Mouse (Mus musculus) hindbrain, embryonic 16.5 days (tissue): ENCODE data around the gene Acot6. TPM values are rescaled to one million over a fixed set of nuclear protein-coding genes. Genes with fewer than 3 reads are reported as not detected.

ENCODE experiments used
- ATAC-seq: fragments of 200-750 bp; cut with Nextera tagmentation; 2 replicates; pipeline ENCODE4 v1.8.0; 2017; ENCODE audit warnings: moderate TSS enrichment, moderate library complexity
- H3K27ac ChIP-seq: fragments of 300-500 bp; sonication (generic); 2 replicates; pipeline ENCODE4 v1.5.1; 2014; ENCODE audit warnings: low read depth, mild to moderate bottlenecking, control low read depth, low read length, moderate library complexity
- H3K27me3 ChIP-seq: fragments of 300-500 bp; sonication (generic); replicated peaks from 2 replicates; pipeline ENCODE4 v1.6.1; 2014; ENCODE audit warnings: low read length; ENCODE audit not compliant: control insufficient read depth, insufficient read depth
- H3K36me3 ChIP-seq: fragments of 300-500 bp; sonication (generic); 2 replicates; pipeline ENCODE4 v1.6.1; 2014; ENCODE audit warnings: mild to moderate bottlenecking, low read length, moderate library complexity, mixed read lengths; ENCODE audit not compliant: control insufficient read depth, insufficient read depth
- H3K4me1 ChIP-seq: fragments of 300-500 bp; sonication (generic); 2 replicates; pipeline ENCODE4 v1.6.1; 2014; ENCODE audit warnings: low read depth, low read length; ENCODE audit not compliant: control insufficient read depth, insufficient read depth
- H3K4me2 ChIP-seq: fragments of 300-500 bp; sonication (generic); 2 replicates; pipeline ENCODE4 v1.6.1; 2014; ENCODE audit warnings: mild to moderate bottlenecking, low read length, control low read depth, moderate library complexity
- H3K4me3 ChIP-seq: fragments of 300-500 bp; sonication (generic); 2 replicates; pipeline ENCODE4 v1.5.1; 2014; ENCODE audit warnings: mild to moderate bottlenecking, low read length, control low read depth, moderate library complexity
- H3K9ac ChIP-seq: fragments of 300-500 bp; sonication (generic); 2 replicates; pipeline ENCODE4 v1.6.1; 2014; ENCODE audit warnings: low read depth, mild to moderate bottlenecking, control low read depth, low read length, moderate library complexity
- H3K9me3 ChIP-seq: fragments of 300-500 bp; sonication (generic); 2 replicates; pipeline ENCODE4 v1.6.1; 2014; ENCODE audit warnings: mild to moderate bottlenecking, low read length, moderate library complexity; ENCODE audit not compliant: control insufficient read depth
- WGBS: fragments of 180-500 bp; shearing (Covaris S2); extraction: QIAGEN DNeasy Blood & Tissue Kit; methylation state at CpG from one replicate; pipeline ENCODE4 v1.1.7; 2014; 5-methylcytosine and 5-hydroxymethylcytosine counted together
- polyA plus RNA-seq: library from polyadenylated mRNA; unstranded; fragments of >200 nt; fragmentation: Nextera tagmentation; extraction: Ambion mirVana; gene quantifications from 2 replicates; pipeline ENCODE4 v1.2.1, GENCODE M21; 2015

The Acot6 gene
- polyA plus RNA-seq, 1 experiment from 2014 or later: 1.5 TPM

DNA sequence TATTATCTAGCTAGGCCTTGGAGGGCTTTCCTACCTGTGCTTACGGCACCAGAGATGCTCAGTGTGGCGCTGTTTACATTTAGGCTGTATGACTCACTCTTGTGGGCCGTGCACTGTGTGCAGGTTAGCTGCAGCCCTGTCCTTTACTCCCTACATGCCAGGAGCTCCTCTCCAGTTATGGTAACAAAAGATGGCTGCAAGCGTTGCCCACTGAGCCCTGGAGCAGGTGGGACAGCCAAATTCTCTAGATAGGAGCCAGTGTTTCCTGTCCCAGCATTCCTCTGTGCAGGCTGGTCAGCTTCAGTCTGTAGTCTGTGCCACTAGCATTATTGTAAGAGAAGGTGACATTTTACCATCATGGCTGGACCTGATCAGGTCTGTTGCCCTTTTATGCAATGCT lies 40.8 kb downstream of the Acot6 start:
- H3K9me3 ChIP-seq: no peaks in the 10 kb centered on the region
- 91% methylated on average over 4 of the region's 4 CpGs for WGBS
- H3K4me2 ChIP-seq: no peak overlapping the region
- H3K4me3 ChIP-seq: no peak overlapping the region
- no peaks in the 10 kb centered on the region for H3K27me3 ChIP-seq
- no peak overlapping the region for H3K27ac ChIP-seq
- H3K36me3 ChIP-seq: peaks cover 9% of the 10 kb centered on the region
- H3K4me1 ChIP-seq: no peaks in the 10 kb centered on the region
- no peak for ATAC-seq
- H3K9ac ChIP-seq: no peak overlapping the region

DNA sequence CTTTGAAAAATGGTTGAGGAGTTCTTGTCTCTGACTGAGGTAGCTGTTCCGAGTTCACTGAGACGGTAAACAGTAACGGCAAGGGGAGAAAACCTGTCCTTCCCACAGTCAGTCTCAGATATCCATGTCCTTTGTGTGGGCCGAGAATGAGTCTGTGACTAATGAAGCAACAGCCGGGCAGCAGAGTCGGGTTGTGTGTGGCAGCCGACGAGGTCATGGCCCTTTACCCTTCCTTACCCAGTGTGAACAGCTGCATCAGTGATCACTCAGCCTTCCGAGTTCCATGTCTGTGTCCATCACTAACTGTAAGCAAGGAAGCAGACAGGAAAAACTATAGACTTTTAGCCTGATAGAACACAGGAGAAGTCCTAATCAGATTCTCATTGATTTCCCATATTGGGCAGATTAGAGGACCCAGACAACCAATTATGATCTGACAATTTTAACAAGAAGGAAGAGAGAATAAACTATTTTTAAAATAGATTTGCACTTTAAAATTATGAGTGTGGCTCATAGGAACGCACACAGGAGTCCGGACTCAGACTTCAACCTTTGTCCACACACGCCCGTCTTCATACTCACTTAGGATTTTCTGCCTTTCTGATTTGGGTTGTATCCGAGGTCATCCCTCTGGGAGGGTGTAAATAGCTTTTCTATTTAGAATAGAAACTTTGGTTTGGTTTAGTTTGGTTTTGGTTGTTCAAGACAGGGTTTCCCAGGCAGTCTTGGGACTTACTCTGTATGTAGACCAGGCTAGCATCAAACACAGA lies 42.0 kb downstream of the Acot6 start:
- ATAC-seq: no peak
- no peak overlapping the region for H3K9ac ChIP-seq
- WGBS: 41% methylated on average over 14 of the region's 14 CpGs
- no peaks in the 10 kb centered on the region for H3K4me1 ChIP-seq
- no peaks in the 10 kb centered on the region for H3K27me3 ChIP-seq
- no peak overlapping the region for H3K4me3 ChIP-seq
- H3K27ac ChIP-seq: no peak overlapping the region
- no peaks in the 10 kb centered on the region for H3K9me3 ChIP-seq
- H3K4me2 ChIP-seq: no peak overlapping the region
- H3K36me3 ChIP-seq: peaks cover 3% of the 10 kb centered on the region

DNA sequence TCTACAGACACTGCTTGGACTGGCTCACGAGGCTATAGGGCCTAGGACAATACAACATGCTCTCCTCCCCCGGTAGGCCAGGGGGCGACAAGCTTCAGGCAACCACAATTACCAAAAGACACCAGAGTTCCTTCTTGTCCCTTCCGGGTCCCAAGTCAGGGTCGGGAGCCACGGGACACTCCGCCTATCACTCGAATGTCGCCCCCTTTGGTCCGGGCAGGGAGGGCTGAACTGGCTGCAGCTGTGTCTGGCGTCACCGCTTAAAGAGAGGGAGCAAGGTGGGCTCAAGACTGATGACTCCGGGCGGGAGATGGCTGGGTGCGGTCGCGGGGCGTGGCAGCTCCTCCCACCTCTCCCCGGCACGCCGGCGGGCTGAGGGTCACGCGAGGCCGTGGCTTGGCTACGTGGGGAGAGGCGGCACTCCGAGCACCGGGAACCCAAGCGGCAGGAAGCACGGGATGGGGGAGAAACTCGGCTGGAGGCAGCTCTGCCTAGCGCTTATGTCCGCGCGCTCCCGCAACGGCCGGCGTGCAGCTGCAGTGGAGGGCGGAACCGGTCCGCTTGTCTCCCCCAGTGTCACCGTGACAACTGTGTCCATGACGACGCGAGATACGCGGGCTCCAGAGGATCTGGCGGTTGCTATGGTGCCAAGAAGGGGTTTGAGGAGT lies 47.6 kb downstream of the Acot6 start, which contains the start of gene Pnma1:
Gene Pnma1, minus strand, starts transcription at position 536 of the 668 bp plus-strand sequence.
- H3K36me3 ChIP-seq: no peaks in the 10 kb centered on the region
- under 1% methylated on average over 50 of the region's 50 CpGs for WGBS
- H3K9ac ChIP-seq: peak within 1 kb of the TSS; percentile 79
- H3K4me3 ChIP-seq: peak within 1 kb of the TSS; percentile 66
- H3K9me3 ChIP-seq: no peaks in the 10 kb centered on the region
- peak within 1 kb of the TSS; percentile 73 for H3K27ac ChIP-seq
- no peaks in the 10 kb centered on the region for H3K27me3 ChIP-seq
- peak; percentile 94 for ATAC-seq
- H3K4me1 ChIP-seq: peaks cover 4% of the 10 kb centered on the region
- H3K4me2 ChIP-seq: peak within 1 kb of the TSS; percentile 86

DNA sequence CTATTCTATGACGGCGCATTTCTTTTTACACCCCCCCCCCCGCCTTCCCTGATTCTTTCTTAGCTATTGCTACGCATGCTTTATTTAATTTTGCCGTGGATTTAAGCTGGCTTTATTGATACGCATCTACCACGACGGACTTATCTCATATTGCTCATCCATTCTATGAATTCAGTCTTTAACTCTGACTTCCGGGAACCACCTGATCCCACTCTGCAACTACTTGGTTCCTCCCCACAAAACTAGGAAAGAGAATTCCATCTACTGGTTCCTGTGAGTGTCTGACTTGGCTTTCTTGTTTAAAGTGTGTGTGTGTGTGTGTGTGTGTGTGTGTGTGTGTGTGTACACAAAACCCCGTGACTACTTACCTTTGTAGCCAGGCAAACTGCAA lies 48.2 kb downstream of the Acot6 start:
- peak; percentile 53 for ATAC-seq
- Histone ChIP-seq H3K27me3 (no peaks in the 10 kb centered on the region), H3K36me3 (no peaks in the 10 kb centered on the region), H3K4me1 (peaks cover 4% of the 10 kb centered on the region), H3K27ac (peak overlapping the region; percentile 73), H3K4me2 (peak overlapping the region; percentile 86), H3K9ac (peak overlapping the region; percentile 79), H3K4me3 (peak overlapping the region; percentile 66), H3K9me3 (no peaks in the 10 kb centered on the region)
- 4% methylated on average over 10 of the region's 10 CpGs for WGBS

DNA sequence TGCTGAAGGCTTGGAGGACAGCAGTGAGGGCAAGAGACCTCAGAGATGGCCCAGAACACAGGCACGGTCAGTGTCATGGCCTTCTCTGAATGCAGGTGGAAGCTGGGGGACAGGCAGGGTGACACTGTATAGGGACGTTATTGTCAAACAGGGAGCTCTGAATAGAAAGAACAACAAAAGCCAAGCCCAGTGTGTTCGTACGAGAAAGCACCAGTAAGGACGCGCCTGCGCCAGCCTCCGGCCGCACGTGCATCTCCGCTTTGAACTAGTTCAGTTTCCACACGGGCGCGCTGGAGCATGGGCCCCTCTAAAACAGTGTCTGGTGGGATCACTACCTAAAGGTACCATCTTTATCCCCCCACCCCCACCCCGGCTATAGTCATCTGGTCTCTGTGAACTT lies 49.5 kb downstream of the Acot6 start:
- Histone ChIP-seq H3K36me3 (0 out of 2 replicates have a peak, but pooled peaks cover 2% of the 10 kb centered on the region), H3K9ac (peak overlapping the region; percentile 23; the same call in 1 of the 2 replicates), H3K4me3 (no peak overlapping the region), H3K9me3 (no peaks in the 10 kb centered on the region), H3K4me1 (peaks cover 4% of the 10 kb centered on the region), H3K27me3 (no peaks in the 10 kb centered on the region), H3K4me2 (peak overlapping the region; percentile 13; the same call in 1 of the 2 replicates), H3K27ac (no peak overlapping the region)
- whole genome bisulfite sequencing: 36% methylated on average over 15 of the region's 15 CpGs
- ATAC-seq: no peak

DNA sequence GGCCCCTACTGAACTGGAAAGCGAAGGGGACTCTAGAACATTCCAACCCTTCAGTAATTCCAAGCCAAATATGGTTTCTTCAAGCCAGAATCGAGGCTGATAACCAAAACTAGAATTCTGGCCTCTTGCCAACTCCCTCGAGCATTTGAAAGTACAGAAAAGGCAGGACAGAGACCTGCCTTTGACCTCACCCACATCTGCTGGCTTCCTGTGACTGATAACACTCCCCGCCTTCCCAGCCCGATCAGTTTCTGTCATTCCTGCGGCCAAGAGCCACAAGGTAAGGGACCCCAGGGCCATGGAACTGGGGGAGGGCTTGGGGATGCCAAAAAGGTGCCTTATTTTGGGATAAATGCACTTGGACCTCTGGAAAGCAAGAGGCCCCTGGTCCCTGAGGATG lies 50.5 kb downstream of the Acot6 start:
- no peak overlapping the region for H3K9ac ChIP-seq
- no peaks in the 10 kb centered on the region for H3K9me3 ChIP-seq
- 70% methylated on average over 6 of the region's 6 CpGs for WGBS
- H3K27me3 ChIP-seq: no peaks in the 10 kb centered on the region
- H3K36me3 ChIP-seq: peaks cover 3% of the 10 kb centered on the region; the same call in 1 of the 2 replicates
- H3K4me2 ChIP-seq: no peak overlapping the region
- ATAC-seq: no peak
- no peak overlapping the region for H3K27ac ChIP-seq
- peaks cover 4% of the 10 kb centered on the region for H3K4me1 ChIP-seq
- H3K4me3 ChIP-seq: no peak overlapping the region

DNA sequence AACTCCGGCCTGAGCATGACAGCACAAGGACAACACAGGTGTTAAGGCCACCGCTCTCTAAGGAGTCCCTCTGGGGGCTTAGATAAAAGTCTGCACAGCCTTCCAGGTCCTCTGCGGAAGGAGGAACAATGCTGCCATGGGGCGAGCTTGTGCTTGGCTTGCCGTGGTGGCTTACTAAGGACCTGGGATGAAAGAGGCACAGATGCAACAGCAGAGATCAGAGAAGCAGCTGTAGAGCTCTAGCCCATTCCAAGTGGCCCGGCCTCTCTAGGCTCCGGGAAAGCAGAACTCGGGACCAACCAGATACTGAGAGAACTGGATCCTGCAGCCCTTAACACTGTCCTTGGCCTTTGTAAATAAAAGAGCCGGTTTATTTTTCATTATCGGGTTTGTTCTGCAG lies 51.5 kb downstream of the Acot6 start:
- Histone ChIP-seq H3K4me1 (peaks cover 4% of the 10 kb centered on the region), H3K27me3 (no peaks in the 10 kb centered on the region), H3K4me3 (no peak overlapping the region), H3K9me3 (no peaks in the 10 kb centered on the region), H3K27ac (no peak overlapping the region), H3K36me3 (peaks cover 9% of the 10 kb centered on the region), H3K4me2 (no peak overlapping the region), H3K9ac (no peak overlapping the region)
- no peak for ATAC-seq
- 91% methylated on average over 10 of the region's 10 CpGs for WGBS

DNA sequence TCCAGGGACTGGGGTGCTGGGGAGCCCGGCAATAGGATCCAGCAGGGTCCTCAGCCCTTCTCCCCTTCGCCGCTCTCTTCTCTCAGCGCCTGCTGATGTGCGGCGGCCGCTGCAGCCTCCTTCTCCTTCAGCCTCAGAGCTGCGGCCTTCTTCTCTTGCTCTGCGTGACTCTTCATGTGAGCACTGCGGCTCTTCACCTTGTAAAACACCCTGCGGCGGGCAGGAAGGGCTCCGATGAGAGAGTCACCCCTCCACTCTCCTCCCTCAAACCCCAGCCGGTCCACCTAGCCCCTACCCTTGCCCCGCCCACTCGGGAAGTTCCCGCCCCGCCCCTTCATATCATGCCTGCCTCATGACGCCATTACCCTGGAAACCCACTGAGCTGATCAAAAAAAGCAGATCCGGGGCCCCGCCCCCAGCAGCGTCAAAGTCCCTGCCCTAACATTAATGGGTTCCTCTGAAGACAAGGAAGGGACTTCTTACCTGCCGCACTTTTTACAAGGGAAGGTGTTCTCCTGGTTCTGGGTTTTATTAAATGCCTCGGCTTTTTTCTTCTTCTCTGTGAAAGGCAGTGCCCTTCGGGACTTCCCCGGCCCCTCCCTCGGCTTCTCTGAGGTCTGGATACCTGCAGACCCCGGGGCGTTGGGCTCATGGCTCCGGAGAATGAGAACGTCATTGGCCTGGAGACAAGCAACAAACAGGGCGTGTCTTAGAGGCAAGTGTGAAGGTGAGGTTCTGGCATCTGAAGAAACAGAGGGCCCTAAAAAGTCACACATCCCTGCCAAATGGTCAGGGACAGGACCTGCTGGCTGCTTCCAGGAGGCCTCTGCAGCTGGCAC lies 52.1 kb downstream of the Acot6 start:
- WGBS: 73% methylated on average over 32 of the region's 32 CpGs
- H3K36me3 ChIP-seq: peaks cover 9% of the 10 kb centered on the region
- ATAC-seq: no peak

DNA sequence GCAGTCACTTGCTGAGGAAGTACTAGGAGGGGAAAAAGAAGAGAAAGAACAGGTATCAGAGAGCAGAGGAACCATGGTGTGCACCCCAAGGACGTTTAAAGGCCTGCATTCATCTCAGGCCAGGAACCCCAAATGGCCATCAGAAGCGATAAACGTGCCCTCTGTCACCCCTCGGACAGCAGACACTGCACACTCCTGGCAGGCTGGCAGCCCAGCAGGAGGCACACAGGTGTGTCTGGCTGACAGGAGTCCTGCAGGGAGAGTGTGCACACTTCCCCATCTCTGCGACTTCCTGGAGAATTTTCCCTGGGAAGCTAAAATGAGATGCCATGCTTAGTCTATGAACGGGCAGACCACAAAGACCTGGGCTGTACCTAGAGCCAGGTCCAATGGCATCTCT lies 53.0 kb downstream of the Acot6 start:
- no peaks in the 10 kb centered on the region for H3K27me3 ChIP-seq
- no peak overlapping the region for H3K27ac ChIP-seq
- H3K9me3 ChIP-seq: no peaks in the 10 kb centered on the region
- H3K9ac ChIP-seq: no peak overlapping the region
- no peak for ATAC-seq
- no peak overlapping the region for H3K4me2 ChIP-seq
- H3K36me3 ChIP-seq: peaks cover 9% of the 10 kb centered on the region
- WGBS: 84% methylated on average over 6 of the region's 6 CpGs
- peaks cover 4% of the 10 kb centered on the region for H3K4me1 ChIP-seq
- H3K4me3 ChIP-seq: no peak overlapping the region

More for the DNA sequence above, 52.1 kb downstream of the Acot6 start:
- Histone ChIP-seq H3K27me3 (no peaks in the 10 kb centered on the region), H3K4me1 (peaks cover 4% of the 10 kb centered on the region), H3K4me2 (no peak overlapping the region), H3K9me3 (no peaks in the 10 kb centered on the region), H3K27ac (no peak overlapping the region), H3K9ac (no peak overlapping the region), H3K4me3 (no peak overlapping the region)
